Mouse (Mus musculus) embryonic facial prominence, embryonic 11.5 days (tissue): ENCODE measurements at regions not wholly inside any gene's neighbourhood (a gene's known extent, or its start where the extent isn't known, plus 50 kb on each side); places are given as distances from the start of the nearest gene placed in this dataset.

Source experiments
- ATAC-seq: fragments of 200-750 bp; cut with Nextera tagmentation; replicated peaks from 2 replicates; pipeline ENCODE4 v1.8.0; 2017; ENCODE audit warnings: low read depth; ENCODE audit not compliant: insufficient number of reproducible peaks, low FRiP score, low TSS enrichment
- DNase-seq: peaks from one replicate; pipeline ENCODE4 v3.0.0-alpha.2; 2015; ENCODE audit warnings: low spot score
- H3K27ac ChIP-seq: fragments of 300-500 bp; sonication (generic); replicated peaks from 2 replicates; pipeline ENCODE4 v1.5.1; 2014; ENCODE audit warnings: mild to moderate bottlenecking, low read depth, low read length, control low read depth
- H3K27me3 ChIP-seq: fragments of 300-500 bp; sonication (generic); 2 replicates; pipeline ENCODE4 v1.6.1; 2014; ENCODE audit warnings: mild to moderate bottlenecking, low read length, moderate library complexity, mixed read lengths; ENCODE audit not compliant: control insufficient read depth, insufficient read depth
- H3K36me3 ChIP-seq: fragments of 300-500 bp; sonication (generic); replicated peaks from 2 replicates; pipeline ENCODE4 v1.6.1; 2014; ENCODE audit warnings: low read depth, mild to moderate bottlenecking, low read length, moderate library complexity, mixed read lengths; ENCODE audit not compliant: control insufficient read depth, insufficient read depth
- H3K4me1 ChIP-seq: fragments of 300-500 bp; sonication (generic); 2 replicates; pipeline ENCODE4 v1.6.1; 2014; ENCODE audit warnings: low read length, mixed read lengths; ENCODE audit not compliant: control insufficient read depth, insufficient read depth
- H3K4me2 ChIP-seq: fragments of 300-500 bp; sonication (generic); 2 replicates; pipeline ENCODE4 v1.6.1; 2014; ENCODE audit warnings: low read depth, mild to moderate bottlenecking, control low read depth, low read length, moderate library complexity
- H3K4me3 ChIP-seq: fragments of 300-500 bp; sonication (generic); 2 replicates; pipeline ENCODE4 v1.5.1; 2014; ENCODE audit warnings: low read depth, low read length, control low read depth
- H3K9ac ChIP-seq: fragments of 300-500 bp; sonication (generic); replicated peaks from 2 replicates; pipeline ENCODE4 v1.6.1; 2014; ENCODE audit warnings: mild to moderate bottlenecking, control low read depth, low read length
- H3K9me3 ChIP-seq: fragments of 300-500 bp; sonication (generic); replicated peaks from 2 replicates; pipeline ENCODE4 v1.6.1; 2016; ENCODE audit warnings: mild to moderate bottlenecking, low read length, inconsistent platforms, mixed read lengths; ENCODE audit not compliant: control insufficient read depth
- WGBS: fragments of 180-500 bp; shearing (Covaris S2); extraction: QIAGEN DNeasy Blood & Tissue Kit; methylation state at CpG from one replicate; pipeline ENCODE4 v1.1.7; 2014; 5-methylcytosine and 5-hydroxymethylcytosine counted together

DNA sequence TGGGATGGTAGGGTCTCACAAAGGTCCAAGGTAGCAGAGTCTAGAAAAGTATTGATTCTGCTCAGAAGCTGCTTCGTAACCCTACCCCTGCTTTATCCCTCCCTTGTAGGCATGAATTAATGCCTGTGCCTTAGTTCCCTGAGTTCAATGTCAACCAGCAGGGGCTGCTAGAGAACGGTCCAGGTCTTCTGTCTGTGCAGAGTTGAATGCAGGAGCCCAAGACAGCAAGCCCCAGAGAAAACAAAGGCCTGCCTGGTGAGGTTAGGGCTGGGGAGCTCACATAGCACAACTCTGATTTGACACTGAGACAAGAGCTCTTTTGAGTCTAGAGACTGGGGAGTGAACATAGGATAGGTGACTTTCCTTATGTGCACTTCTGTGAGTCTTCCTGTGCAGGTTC, 56.6 kb downstream of the Olig3 start:
- Histone ChIP-seq H3K27ac (no peak overlapping the region), H3K36me3 (no peaks in the 10 kb centered on the region), H3K4me1 (no peaks in the 10 kb centered on the region), H3K9ac (no peak overlapping the region), H3K9me3 (no peaks in the 10 kb centered on the region), H3K4me2 (no peak overlapping the region), H3K4me3 (no peak overlapping the region), H3K27me3 (no peaks in the 10 kb centered on the region)
- peak; percentile 27 for DNase-seq
- 50% methylated on average over 2 of the region's 2 CpGs for WGBS
- no peak for ATAC-seq

DNA sequence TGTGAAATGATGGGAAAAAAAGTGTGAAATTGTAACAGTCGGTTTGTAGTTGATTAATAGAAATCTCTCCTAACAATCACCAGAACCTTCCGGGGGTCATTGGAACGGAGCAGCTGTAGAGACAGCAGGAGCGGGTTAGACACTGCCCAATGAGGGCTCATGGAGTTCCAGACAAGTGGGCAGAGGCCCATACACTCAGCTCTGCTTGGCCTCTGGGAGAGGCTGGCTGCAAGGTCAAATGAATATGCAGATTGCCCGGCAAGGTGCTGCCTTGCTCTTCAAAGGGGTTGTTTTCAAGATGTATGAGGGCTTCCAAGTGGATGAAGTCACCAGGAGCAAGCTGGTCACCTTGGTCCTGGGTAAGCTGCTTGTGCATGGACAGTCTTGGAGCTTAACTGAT, 57.6 kb downstream of the Olig3 start:
- Histone ChIP-seq H3K27me3 (no peaks in the 10 kb centered on the region), H3K4me2 (no peak overlapping the region), H3K36me3 (no peaks in the 10 kb centered on the region), H3K4me3 (no peak overlapping the region), H3K4me1 (no peaks in the 10 kb centered on the region), H3K9ac (no peak overlapping the region), H3K27ac (no peak overlapping the region), H3K9me3 (no peaks in the 10 kb centered on the region)
- ATAC-seq (no peak), DNase-seq (no peak)
- WGBS = 53% methylated on average over 5 of the region's 5 CpGs

DNA sequence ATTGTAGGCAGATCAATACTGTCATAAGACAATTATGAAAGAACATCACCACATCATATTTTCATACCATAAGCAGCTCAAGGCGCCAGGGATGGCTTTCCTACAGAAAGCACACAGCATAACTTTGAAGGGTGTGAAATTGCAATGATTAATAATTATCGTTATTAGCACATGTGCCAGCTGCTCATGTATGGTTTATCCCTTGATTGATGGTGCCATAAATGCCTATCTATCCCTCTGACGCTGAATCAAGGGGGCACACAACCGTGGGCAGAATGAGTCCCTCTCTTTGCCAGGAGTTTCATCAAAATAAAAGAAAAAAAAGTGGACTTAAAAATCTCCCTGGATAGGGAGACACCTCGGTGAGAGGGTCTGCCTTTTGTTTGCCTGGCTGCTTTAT, 58.5 kb downstream of the Olig3 start:
- no peaks in the 10 kb centered on the region for H3K36me3 ChIP-seq
- no peak overlapping the region for H3K4me2 ChIP-seq
- H3K4me1 ChIP-seq = no peaks in the 10 kb centered on the region
- no peak overlapping the region for H3K4me3 ChIP-seq
- DNase-seq (no peak), ATAC-seq (no peak)
- no peaks in the 10 kb centered on the region for H3K27me3 ChIP-seq
- H3K27ac ChIP-seq = no peak overlapping the region
- H3K9ac ChIP-seq = no peak overlapping the region
- H3K9me3 ChIP-seq = no peaks in the 10 kb centered on the region
- WGBS = 71% methylated on average over 5 of the region's 5 CpGs

DNA sequence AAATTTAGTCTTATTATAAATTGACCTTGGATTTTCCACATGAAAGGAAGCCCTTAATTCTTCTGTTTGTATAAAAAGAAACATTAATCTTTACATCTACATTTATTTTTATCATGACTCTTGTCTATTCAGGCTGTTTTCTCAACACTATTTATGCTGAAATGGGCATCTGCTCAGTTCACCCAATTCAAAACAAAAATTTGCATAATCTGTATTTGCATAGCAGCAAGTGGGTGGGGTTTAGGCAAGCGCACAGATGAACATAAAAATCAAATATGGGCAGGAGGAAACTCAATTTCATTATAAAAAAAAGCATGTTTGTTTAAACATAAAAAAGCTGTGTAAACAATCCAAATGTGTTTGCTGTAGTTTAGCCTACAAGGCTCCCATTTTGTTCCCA, 67.7 kb downstream of the Olig3 start:
- no peak overlapping the region for H3K9ac ChIP-seq
- H3K4me3 ChIP-seq = no peak overlapping the region
- H3K9me3 ChIP-seq = no peaks in the 10 kb centered on the region
- H3K4me1 ChIP-seq = no peaks in the 10 kb centered on the region
- WGBS = 55% methylated on average over 1 of the region's 1 CpGs
- no peaks in the 10 kb centered on the region for H3K27me3 ChIP-seq
- H3K4me2 ChIP-seq = no peak overlapping the region
- ATAC-seq = no peak
- no peak overlapping the region for H3K27ac ChIP-seq
- no peak for DNase-seq
- H3K36me3 ChIP-seq = no peaks in the 10 kb centered on the region

DNA sequence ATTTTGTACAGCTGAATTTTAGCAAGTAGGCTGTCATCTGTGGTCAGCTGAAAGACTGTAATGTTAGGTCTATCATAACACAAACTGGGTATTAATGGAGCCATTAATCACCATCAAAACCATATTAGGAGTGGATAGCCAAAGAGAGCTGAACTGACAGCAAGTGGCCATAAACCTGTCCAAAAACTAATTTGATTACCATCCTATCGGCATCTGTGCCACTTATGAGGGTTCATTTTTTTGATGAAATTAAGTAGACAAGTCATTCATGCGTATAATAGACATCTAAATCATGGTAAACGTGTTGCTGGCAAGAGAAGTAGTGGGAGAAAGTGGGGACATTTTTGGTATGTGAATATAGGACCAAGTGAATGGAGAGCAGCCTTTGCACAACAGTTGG, 68.6 kb downstream of the Olig3 start:
- H3K4me3 ChIP-seq = no peak overlapping the region
- no peak overlapping the region for H3K4me2 ChIP-seq
- DNase-seq = no peak
- no peaks in the 10 kb centered on the region for H3K4me1 ChIP-seq
- no peaks in the 10 kb centered on the region for H3K36me3 ChIP-seq
- no peaks in the 10 kb centered on the region for H3K9me3 ChIP-seq
- WGBS = 77% methylated on average over 3 of the region's 3 CpGs
- no peaks in the 10 kb centered on the region for H3K27me3 ChIP-seq
- H3K9ac ChIP-seq = no peak overlapping the region
- H3K27ac ChIP-seq = no peak overlapping the region
- ATAC-seq = no peak

DNA sequence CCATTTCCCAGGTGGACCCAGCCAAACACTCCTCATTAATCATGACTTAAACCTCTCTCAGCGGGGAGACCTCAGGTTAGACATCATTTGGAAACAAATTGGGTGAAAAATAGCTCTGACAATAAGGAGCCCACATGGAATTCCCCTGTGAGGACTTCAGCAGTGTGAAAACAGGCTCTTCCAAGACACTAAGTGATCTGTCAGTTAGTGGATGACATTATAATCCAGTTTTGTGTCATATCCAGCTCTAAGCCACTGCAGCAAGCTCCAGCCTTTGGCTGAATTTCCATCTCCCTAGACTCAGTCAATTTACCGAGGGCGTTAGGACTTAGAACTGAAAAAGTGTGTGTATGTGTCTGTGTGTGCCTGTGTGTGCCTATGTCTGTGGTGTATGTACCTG, 70.5 kb downstream of the Olig3 start:
- 86% methylated on average over 3 of the region's 3 CpGs for WGBS
- no peaks in the 10 kb centered on the region for H3K27me3 ChIP-seq
- H3K4me2 ChIP-seq = no peak overlapping the region

DNA sequence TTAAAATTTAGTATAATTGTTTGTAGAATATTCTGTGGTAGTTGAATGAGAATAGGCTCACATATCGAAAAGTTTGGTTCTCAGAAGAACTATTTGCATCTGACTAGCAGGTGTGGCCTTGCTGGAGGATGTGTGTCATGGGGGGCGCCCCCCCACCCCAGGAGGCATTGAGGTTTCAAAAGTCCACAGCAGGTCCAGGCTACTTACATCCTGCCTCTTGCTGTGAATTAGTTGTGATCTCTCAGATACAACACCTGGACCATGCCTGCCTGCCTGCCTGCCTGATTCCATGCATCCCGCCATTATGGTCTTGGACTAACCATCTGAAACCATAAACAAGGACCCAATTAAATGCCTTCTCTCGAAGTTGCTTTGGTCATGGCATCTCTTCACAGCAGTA, 76.2 kb downstream of the Olig3 start:
- Histone ChIP-seq H3K9ac (no peak overlapping the region), H3K9me3 (no peaks in the 10 kb centered on the region), H3K36me3 (no peaks in the 10 kb centered on the region), H3K4me3 (no peak overlapping the region), H3K4me2 (no peak overlapping the region), H3K27me3 (no peaks in the 10 kb centered on the region; the same call in 1 of the 2 replicates), H3K27ac (no peak overlapping the region), H3K4me1 (no peaks in the 10 kb centered on the region)
- no peak for ATAC-seq
- WGBS = 86% methylated on average over 4 of the region's 4 CpGs
- DNase-seq = no peak

More for the DNA sequence above, 70.5 kb downstream of the Olig3 start:
- Histone ChIP-seq H3K4me3 (no peak overlapping the region), H3K9ac (no peak overlapping the region), H3K36me3 (no peaks in the 10 kb centered on the region), H3K27ac (no peak overlapping the region), H3K4me1 (no peaks in the 10 kb centered on the region), H3K9me3 (no peaks in the 10 kb centered on the region)
- DNase-seq (no peak), ATAC-seq (no peak)

DNA sequence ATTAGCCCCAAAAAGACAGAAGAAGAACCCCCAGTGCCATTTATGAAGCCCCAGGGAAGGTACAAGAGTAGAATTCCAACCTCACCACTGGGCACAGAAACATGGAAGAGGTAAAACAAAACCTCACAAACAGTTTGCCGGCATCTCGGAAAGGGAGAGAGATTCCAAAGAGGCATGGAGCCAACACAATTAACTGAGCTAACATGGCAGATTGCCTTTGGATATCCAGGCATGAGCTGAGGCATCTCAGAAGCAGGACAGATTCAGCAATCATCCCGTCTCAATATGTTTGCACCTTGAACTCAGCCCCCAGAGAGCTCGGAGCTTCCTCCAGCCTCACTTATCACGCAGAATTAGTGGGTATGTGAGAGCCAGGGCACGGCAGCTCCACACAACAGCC, 78.3 kb downstream of the Olig3 start:
- no peaks in the 10 kb centered on the region for H3K9me3 ChIP-seq
- no peak overlapping the region for H3K27ac ChIP-seq
- no peaks in the 10 kb centered on the region for H3K4me1 ChIP-seq
- DNase-seq (no peak), ATAC-seq (no peak)
- no peak overlapping the region for H3K4me2 ChIP-seq
- H3K27me3 ChIP-seq = no peaks in the 10 kb centered on the region; the same call in 1 of the 2 replicates
- H3K9ac ChIP-seq = no peak overlapping the region
- 81% methylated on average over 6 of the region's 6 CpGs for WGBS
- H3K4me3 ChIP-seq = no peak overlapping the region
- H3K36me3 ChIP-seq = no peaks in the 10 kb centered on the region
